Mouse (Mus musculus) layer of hippocampus, adult 18-20 months (tissue): ENCODE data around the gene Ephb6. TPM values are rescaled to one million over a fixed set of nuclear protein-coding genes. Genes with fewer than 3 reads are reported as not detected.

ENCODE experiments used
- total RNA-seq, 2 experiments: library from RNA; stranded (reverse); gene quantifications; 2 replicates each; pipeline ENCODE4 v1.2.3; 2021

Ephb6 gene
- total RNA-seq, 2 experiments from 2014 or later: 75.5 to 80.5 TPM

Other genes starting within 250 kb of the Ephb6 start
- gene Prss3, start 227.8 kb upstream of the Ephb6 start, total RNA-seq: not detected
- gene Gm5771, start 213.1 kb upstream of the Ephb6 start, total RNA-seq: not detected
- gene Gm10334, start 159.3 kb upstream of the Ephb6 start, total RNA-seq: not detected
- gene Prss1, start 146.6 kb upstream of the Ephb6 start, total RNA-seq: not detected
- gene Prss2, start 83.7 kb upstream of the Ephb6 start, total RNA-seq: not detected
- under 1 TPM; 0.59 to 0.81 TPM for gene Trpv6, start 30.9 kb downstream of the Ephb6 start, total RNA-seq
- not detected for gene Trpv5, start 75.3 kb downstream of the Ephb6 start, total RNA-seq
- not detected for gene Llcfc1, start 78.9 kb downstream of the Ephb6 start, total RNA-seq
- not detected for gene Kel, start 98.9 kb downstream of the Ephb6 start, total RNA-seq
- not detected for gene Olfr459, start 169.7 kb downstream of the Ephb6 start, total RNA-seq
- not detected for gene Pip, start 242.1 kb downstream of the Ephb6 start, total RNA-seq
- not detected for gene Sval2, start 247.5 kb downstream of the Ephb6 start, total RNA-seq